Mouse (Mus musculus) erythroblast, embryonic 14.5 days (primary cell): ENCODE measurements around the gene Ppara.

Experiments used
- GATA1 ChIP-seq: IDR thresholded peaks from 2 replicates; pipeline ENCODE4 v1.6.1; 2012; ENCODE audit warnings: low read length, inconsistent platforms, mixed read lengths
- TAL1 ChIP-seq: IDR thresholded peaks from 3 replicates; pipeline ENCODE4 v1.6.1; 2012; ENCODE audit warnings: low read length, inconsistent platforms, mixed read lengths

- TF ChIP-seq TAL1 (no peak), GATA1 (no peak)
Measured at GRCm38 (mm10) chr15:85810806-85811521, 76.2 kb downstream of the Ppara start.
